Comparison of ENCODE assay signal across 8 mouse cellular contexts in the genomic region with DNA sequence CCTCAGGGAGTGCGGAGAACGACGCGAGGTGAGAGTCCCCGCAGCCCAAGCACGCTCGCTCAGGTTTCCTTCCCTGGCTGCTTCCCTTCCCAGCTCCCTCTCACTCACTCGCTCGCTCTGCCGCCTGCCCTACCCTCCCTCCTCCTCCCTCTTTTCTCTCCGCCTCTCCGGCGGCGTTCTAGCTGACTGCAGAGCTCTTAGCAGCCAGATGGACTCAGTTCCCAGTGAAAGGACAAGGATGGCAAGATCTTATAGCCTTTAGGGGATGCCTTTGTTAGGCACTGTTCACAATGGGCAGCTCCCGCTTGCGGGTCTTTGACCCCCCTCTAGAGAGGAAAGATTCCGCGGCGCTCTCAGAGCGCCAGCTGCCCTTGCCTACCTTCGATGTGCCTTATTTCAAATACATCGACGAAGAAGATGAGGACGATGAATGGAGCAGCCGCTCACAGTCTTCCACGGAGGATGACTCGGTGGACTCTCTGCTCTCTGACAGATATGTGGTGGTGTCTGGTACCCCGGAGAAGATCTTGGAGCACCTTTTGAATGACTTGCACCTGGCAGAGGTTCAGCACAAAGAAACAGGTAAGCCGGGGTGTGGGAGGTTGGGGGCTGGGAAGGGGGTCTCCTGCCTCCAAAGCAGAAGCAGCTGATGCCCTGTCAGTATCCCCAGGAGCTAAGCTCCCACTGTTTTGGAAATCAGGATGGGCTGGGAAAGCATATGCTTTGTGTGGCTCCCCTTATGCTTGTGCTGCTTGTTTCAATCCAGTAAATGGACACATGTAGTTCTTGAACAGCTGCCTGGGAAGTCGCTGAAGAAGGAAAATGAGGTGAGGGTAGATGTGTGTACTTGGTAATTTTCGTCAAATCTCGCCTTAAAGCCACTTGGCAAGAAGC.
DNase-seq lines count a peak whose midpoint lies in the region; ATAC-seq lines count a peak whose summit lies in the region.

No protein-coding gene starts in this region.

- H3K4me2 ChIP-seq in forebrain, embryonic 15.5 days (replicated peaks) = peak overlapping the region; percentile 59
- peak overlapping the region; percentile 69 for H3K4me2 ChIP-seq in kidney, embryonic 15.5 days
- H3K4me2 ChIP-seq in limb, embryonic 15.5 days = peak overlapping the region; percentile 73
- peak overlapping the region; percentile 61 for H3K4me2 ChIP-seq in neural tube, embryonic 14.5 days (ENCODE audit: low read depth, low read length)

- 2% methylated on average over 32 of the region's 32 CpGs for WGBS in forebrain, embryonic 15.5 days
- WGBS in kidney, embryonic 15.5 days = 4% methylated on average over 32 of the region's 32 CpGs
- WGBS in limb, embryonic 15.5 days = 11% methylated on average over 32 of the region's 32 CpGs
- 5% methylated on average over 32 of the region's 32 CpGs for WGBS in neural tube, embryonic 14.5 days

- peaks cover 32% of the 10 kb centered on the region for H3K4me1 ChIP-seq in forebrain, embryonic 15.5 days
- H3K4me1 ChIP-seq in kidney, embryonic 15.5 days = peaks cover 30% of the 10 kb centered on the region
- H3K4me1 ChIP-seq in limb, embryonic 15.5 days = peaks cover 11% of the 10 kb centered on the region
- H3K4me1 ChIP-seq in neural tube, embryonic 14.5 days (ENCODE audit: control insufficient read depth, insufficient read depth, low read length) = peaks cover 31% of the 10 kb centered on the region

- H3K27ac ChIP-seq in forebrain, embryonic 15.5 days (replicated peaks) = peak overlapping the region; percentile 89
- peak overlapping the region; percentile 42 for H3K27ac ChIP-seq in kidney, embryonic 15.5 days
- no peak overlapping the region for H3K27ac ChIP-seq in limb, embryonic 15.5 days
- H3K27ac ChIP-seq in neural tube, embryonic 14.5 days (ENCODE audit: low read depth, low read length) = peak overlapping the region; percentile 95

- H3K9me3 ChIP-seq in forebrain, embryonic 15.5 days = no peaks in the 10 kb centered on the region
- H3K9me3 ChIP-seq in kidney, embryonic 15.5 days (replicated peaks) = no peaks in the 10 kb centered on the region
- H3K9me3 ChIP-seq in limb, embryonic 15.5 days = no peaks in the 10 kb centered on the region
- no peaks in the 10 kb centered on the region for H3K9me3 ChIP-seq in neural tube, embryonic 14.5 days (ENCODE audit: control insufficient read depth, low read length)

- H3K36me3 ChIP-seq in forebrain, embryonic 15.5 days = no peaks in the 10 kb centered on the region
- no peaks in the 10 kb centered on the region for H3K36me3 ChIP-seq in kidney, embryonic 15.5 days
- H3K36me3 ChIP-seq in limb, embryonic 15.5 days = no peaks in the 10 kb centered on the region
- no peaks in the 10 kb centered on the region for H3K36me3 ChIP-seq in neural tube, embryonic 14.5 days (ENCODE audit: control insufficient read depth, insufficient read depth, low read length)

- peak overlapping the region; percentile 52 for H3K4me3 ChIP-seq in forebrain, embryonic 15.5 days
- peak overlapping the region; percentile 43 for H3K4me3 ChIP-seq in kidney, embryonic 15.5 days (replicated peaks)
- H3K4me3 ChIP-seq in limb, embryonic 15.5 days = peak overlapping the region; percentile 40
- H3K4me3 ChIP-seq in neural tube, embryonic 14.5 days (ENCODE audit: low read depth, low read length) = peak overlapping the region; percentile 57

- intact Hi-C loops in gastrocnemius, postnatal 14 days (cut with DNase I; ENCODE audit: low total_unique reads) = no loop called here
- intact Hi-C loops in gastrocnemius, postnatal 36 days (cut with DNase I) = no loop called here

- no peaks in the 10 kb centered on the region for H3K27me3 ChIP-seq in forebrain, embryonic 15.5 days
- H3K27me3 ChIP-seq in kidney, embryonic 15.5 days = peaks cover 10% of the 10 kb centered on the region
- 0 out of 2 replicates have a peak, but pooled peaks cover 3% of the 10 kb centered on the region for H3K27me3 ChIP-seq in limb, embryonic 15.5 days
- no peaks in the 10 kb centered on the region for H3K27me3 ChIP-seq in neural tube, embryonic 14.5 days (ENCODE audit: control insufficient read depth, insufficient read depth, low read length)

- H3K9ac ChIP-seq in forebrain, embryonic 15.5 days (replicated peaks) = peak overlapping the region; percentile 67
- H3K9ac ChIP-seq in kidney, embryonic 15.5 days = peak overlapping the region; percentile 14; the same call in 1 of the 2 replicates
- H3K9ac ChIP-seq in limb, embryonic 15.5 days = 0 out of 2 replicates have a peak overlapping the region, but pooled peaks have one; percentile 26
- peak overlapping the region; percentile 89 for H3K9ac ChIP-seq in neural tube, embryonic 14.5 days (replicated peaks; ENCODE audit: low read depth, low read length)

- peak; percentile 93 for ATAC-seq in forebrain, embryonic 15.5 days (replicated peaks)
- ATAC-seq in kidney, embryonic 15.5 days (replicated peaks; ENCODE audit: low FRiP score) = peak; percentile 89
- ATAC-seq in limb, embryonic 15.5 days (ENCODE audit: insufficient number of reproducible peaks, low FRiP score, low TSS enrichment, low read depth) = peak; percentile 69; the same call in 1 of the 2 replicates
- peak; percentile 88 for ATAC-seq in neural tube, embryonic 14.5 days (ENCODE audit: low read depth)
- no peak for ATAC-seq in CD4-positive, CD25-positive, alpha-beta regulatory T cell, adult 4 months

- DNase-seq in gastrocnemius, postnatal 14 days = peak; percentile 10
- DNase-seq in gastrocnemius, postnatal 36 days = no peak
- peak; percentile 50 to 57 for DNase-seq in cerebellum, adult 18-20 months

Comparison
In these comparisons a context has a peak if more than half of its experiments do, and no peak if none do; other contexts are left out.
1. DNase-seq: peak in gastrocnemius, postnatal 14 days (single experiment) and cerebellum, adult 18-20 months (2 of 2); none in gastrocnemius, postnatal 36 days (0 of 2).
2. H3K9ac ChIP-seq: peak in every context shown above with its lines; median percentile 89 in neural tube, embryonic 14.5 days; 67 in forebrain, embryonic 15.5 days; 26 in limb, embryonic 15.5 days; 14 in kidney, embryonic 15.5 days.
3. Peak in every context shown above with its lines, with median percentiles within 50 percentile points of each other: H3K4me2 ChIP-seq and H3K4me3 ChIP-seq.